Mouse (Mus musculus) intestine, embryonic 14.5 days (tissue): ENCODE results near the gene Cdh8. TPM values are rescaled to one million over a fixed set of nuclear protein-coding genes. Genes with fewer than 3 reads are reported as not detected.
"Not testable (repeated sequence)": the region's sequence is repeated elsewhere in the genome, so short reads cannot be mapped to it uniquely, and the experiment has no call there.

ENCODE experiments used
- ATAC-seq: fragments of 200-750 bp; cut with Nextera tagmentation; replicated peaks from 2 replicates; pipeline ENCODE4 v1.8.0; 2017; ENCODE audit warnings: low read depth, moderate number of reproducible peaks, moderate TSS enrichment, moderate library complexity; ENCODE audit not compliant: low FRiP score, low TSS enrichment
- DNase-seq: peaks from one replicate; pipeline ENCODE4 v3.0.0-alpha.2; 2018; ENCODE audit warnings: low spot score
- H3K27ac ChIP-seq: fragments of 300-500 bp; sonication (generic); 2 replicates; pipeline ENCODE4 v1.5.1; 2014; ENCODE audit warnings: low read depth, mild to moderate bottlenecking, control low read depth
- H3K27me3 ChIP-seq: fragments of 300-500 bp; sonication (generic); replicated peaks from 2 replicates; pipeline ENCODE4 v1.6.1; 2014; ENCODE audit warnings: low read length, control low read depth; ENCODE audit not compliant: control insufficient read depth, insufficient read depth
- H3K36me3 ChIP-seq: fragments of 300-500 bp; sonication (generic); 2 replicates; pipeline ENCODE4 v1.6.1; 2014; ENCODE audit warnings: low read length, control low read depth; ENCODE audit not compliant: control insufficient read depth, insufficient read depth
- H3K4me1 ChIP-seq: fragments of 300-500 bp; sonication (generic); replicated peaks from 2 replicates; pipeline ENCODE4 v1.6.1; 2014; ENCODE audit warnings: low read length, control low read depth, mixed read lengths; ENCODE audit not compliant: control insufficient read depth, insufficient read depth
- H3K4me2 ChIP-seq: fragments of 300-500 bp; sonication (generic); 2 replicates; pipeline ENCODE4 v1.6.1; 2014; ENCODE audit warnings: low read length
- H3K4me3 ChIP-seq: fragments of 300-500 bp; sonication (generic); 2 replicates; pipeline ENCODE4 v1.5.1; 2014; ENCODE audit warnings: low read depth, low read length, control low read depth, mixed read lengths
- H3K9ac ChIP-seq: fragments of 300-500 bp; sonication (generic); 2 replicates; pipeline ENCODE4 v1.6.1; 2014; ENCODE audit warnings: mild to moderate bottlenecking, low read length
- H3K9me3 ChIP-seq: fragments of 300-500 bp; sonication (generic); 2 replicates; pipeline ENCODE4 v1.6.1; 2016; ENCODE audit warnings: low read length, control low read depth; ENCODE audit not compliant: control insufficient read depth
- WGBS: fragments of 180-500 bp; shearing (Covaris S2); extraction: QIAGEN DNeasy Blood & Tissue Kit; methylation state at CpG from one replicate; pipeline ENCODE4 v1.1.7; 2014; 5-methylcytosine and 5-hydroxymethylcytosine counted together
- polyA plus RNA-seq: library from polyadenylated mRNA; unstranded; fragments of >200 nt; fragmentation: Nextera tagmentation; extraction: Ambion mirVana; gene quantifications from 2 replicates; pipeline ENCODE4 v1.2.1, GENCODE M21; 2014

Gene Cdh8
- polyA plus RNA-seq, 1 experiment from 2014 or later = 1.1 TPM

- 68% methylated on average over 6 of the region's 6 CpGs for WGBS
- Histone ChIP-seq H3K9ac (no peak overlapping the region), H3K4me3 (no peak overlapping the region), H3K36me3 (no peaks in the 10 kb centered on the region), H3K4me1 (no peaks in the 10 kb centered on the region), H3K4me2 (no peak overlapping the region), H3K27ac (no peak overlapping the region), H3K9me3 (no peaks in the 10 kb centered on the region), H3K27me3 (no peaks in the 10 kb centered on the region)
- DNase-seq = no peak
- ATAC-seq = no peak
These were observed 192.6 kb downstream of the Cdh8 start for GRCm38 (mm10) chr8:99223697-99224096.

- no peak for ATAC-seq
These were observed 211.1 kb downstream of the Cdh8 start for GRCm38 (mm10) chr8:99205194-99205593.

GRCm38 (mm10) chr8:99190643-99191042 lies 225.6 kb downstream of the Cdh8 start:
- H3K4me1 ChIP-seq = no peaks in the 10 kb centered on the region
- WGBS = 91% methylated on average over 2 of the region's 2 CpGs
- DNase-seq (no peak), ATAC-seq (no peak)
- no peak overlapping the region for H3K4me2 ChIP-seq
- no peaks in the 10 kb centered on the region for H3K9me3 ChIP-seq
- no peaks in the 10 kb centered on the region for H3K27me3 ChIP-seq
- no peak overlapping the region for H3K4me3 ChIP-seq
- H3K36me3 ChIP-seq = no peaks in the 10 kb centered on the region
- no peak overlapping the region for H3K9ac ChIP-seq
- no peak overlapping the region for H3K27ac ChIP-seq

More at GRCm38 (mm10) chr8:99205194-99205593, 211.1 kb downstream of the Cdh8 start:
- DNase-seq = no peak
- H3K9ac ChIP-seq = no peak overlapping the region
- no peaks in the 10 kb centered on the region for H3K36me3 ChIP-seq
- H3K9me3 ChIP-seq = no peaks in the 10 kb centered on the region
- no peaks in the 10 kb centered on the region for H3K27me3 ChIP-seq
- no peak overlapping the region for H3K27ac ChIP-seq
- no peak overlapping the region for H3K4me3 ChIP-seq
- no peak overlapping the region for H3K4me2 ChIP-seq
- 79% methylated on average over 7 of the region's 7 CpGs for WGBS
- no peaks in the 10 kb centered on the region for H3K4me1 ChIP-seq

- no peak overlapping the region for H3K9ac ChIP-seq
- H3K36me3 ChIP-seq = no peaks in the 10 kb centered on the region
- DNase-seq = no peak
- H3K27me3 ChIP-seq = no peaks in the 10 kb centered on the region
- no peaks in the 10 kb centered on the region for H3K4me1 ChIP-seq
- no peak overlapping the region for H3K4me3 ChIP-seq
- no peak overlapping the region for H3K4me2 ChIP-seq
- no peaks in the 10 kb centered on the region for H3K9me3 ChIP-seq
- ATAC-seq = no peak
- H3K27ac ChIP-seq = no peak overlapping the region
- WGBS = 93% methylated on average over 5 of the region's 5 CpGs
These were observed 229.4 kb downstream of the Cdh8 start for GRCm38 (mm10) chr8:99186879-99187278.

- DNase-seq (no peak), ATAC-seq (no peak)
- no peaks in the 10 kb centered on the region for H3K27me3 ChIP-seq
- no peaks in the 10 kb centered on the region for H3K4me1 ChIP-seq
- no peaks in the 10 kb centered on the region for H3K9me3 ChIP-seq
- H3K4me2 ChIP-seq = no peak overlapping the region
- no peak overlapping the region for H3K4me3 ChIP-seq
- no peaks in the 10 kb centered on the region for H3K36me3 ChIP-seq
- no peak overlapping the region for H3K27ac ChIP-seq
- H3K9ac ChIP-seq = no peak overlapping the region
These were observed 232.1 kb downstream of the Cdh8 start for GRCm38 (mm10) chr8:99184186-99184585.

- H3K27me3 ChIP-seq = no peaks in the 10 kb centered on the region
- no peaks in the 10 kb centered on the region for H3K4me1 ChIP-seq
- H3K36me3 ChIP-seq = no peaks in the 10 kb centered on the region
- DNase-seq (no peak), ATAC-seq (no peak)
- no peaks in the 10 kb centered on the region for H3K9me3 ChIP-seq
- WGBS = 59% methylated on average over 3 of the region's 3 CpGs
- H3K9ac ChIP-seq = no peak overlapping the region
- H3K4me3 ChIP-seq = no peak overlapping the region
- H3K4me2 ChIP-seq = no peak overlapping the region
- H3K27ac ChIP-seq = no peak overlapping the region
These were observed 249.3 kb downstream of the Cdh8 start for GRCm38 (mm10) chr8:99166966-99167365.

GRCm38 (mm10) chr8:99161633-99162032 lies 254.6 kb downstream of the Cdh8 start:
- Histone ChIP-seq H3K36me3 (no peaks in the 10 kb centered on the region), H3K4me3 (no peak overlapping the region), H3K27me3 (no peaks in the 10 kb centered on the region), H3K4me2 (no peak overlapping the region), H3K9me3 (no peaks in the 10 kb centered on the region), H3K27ac (no peak overlapping the region), H3K9ac (no peak overlapping the region), H3K4me1 (no peaks in the 10 kb centered on the region)
- DNase-seq (no peak), ATAC-seq (no peak)
- WGBS = 50% methylated on average over 4 of the region's 4 CpGs

- Histone ChIP-seq H3K27ac (no peak overlapping the region), H3K9ac (no peak overlapping the region), H3K4me2 (no peak overlapping the region), H3K9me3 (no peaks in the 10 kb centered on the region), H3K27me3 (no peaks in the 10 kb centered on the region), H3K36me3 (no peaks in the 10 kb centered on the region), H3K4me3 (no peak overlapping the region), H3K4me1 (no peaks in the 10 kb centered on the region)
- no peak for ATAC-seq
- DNase-seq = no peak
- 89% methylated on average over 6 of the region's 6 CpGs for WGBS
These were observed 270.8 kb downstream of the Cdh8 start for GRCm38 (mm10) chr8:99145436-99145835.

- H3K4me2 ChIP-seq, H3K9ac ChIP-seq, H3K4me3 ChIP-seq, H3K9me3 ChIP-seq, H3K36me3 ChIP-seq, H3K27ac ChIP-seq, H3K27me3 ChIP-seq, ATAC-seq, DNase-seq, H3K4me1 ChIP-seq: not testable (repeated sequence)
- 63% methylated on average over 1 of the region's 1 CpGs for WGBS
These were observed 271.5 kb downstream of the Cdh8 start for GRCm38 (mm10) chr8:99144761-99145160.
